ENCODE assay signal across 8 mouse cellular contexts in genomic region chr5:135877831-135878231, GRCm38 (mm10). TPM values are rescaled to one million over a fixed set of nuclear protein-coding genes. Genes with fewer than 3 reads are reported as not detected.
DNase-seq lines count a peak whose midpoint lies in the region; ATAC-seq and TF ChIP-seq lines count a peak whose summit lies in the region.

No protein-coding gene starts in this region.

- H3K4me3 ChIP-seq in testis, adult 2 months (ENCODE audit: control insufficient read depth, low read depth, low read length) = peak overlapping the region; percentile 55
- peak overlapping the region in 1 of 2 experiments; percentile 31; a peak in 3 of 4 replicates for H3K4me3 ChIP-seq in liver, embryonic 14.5 days (ENCODE audit: insufficient read depth in 1 of 2, low read depth in 2 of 2, low read length in 2 of 2)
- H3K4me3 ChIP-seq in neural tube, embryonic 11.5 days (ENCODE audit: low read depth, low read length) = peak overlapping the region; percentile 25

- no peaks in the 10 kb centered on the region for H3K36me3 ChIP-seq in testis, adult 2 months (ENCODE audit: control insufficient read depth, insufficient read depth, low read length)
- no peaks in the 10 kb centered on the region for H3K36me3 ChIP-seq in liver, embryonic 14.5 days (replicated peaks; ENCODE audit: control insufficient read depth, insufficient read depth, low read depth)
- H3K36me3 ChIP-seq in neural tube, embryonic 11.5 days (ENCODE audit: control insufficient read depth, insufficient read depth, low read length) = no peaks in the 10 kb centered on the region

- TF ChIP-seq CTCF in testis, adult 2 months (IDR thresholded peaks at IDR 0.05; ENCODE audit: control insufficient read depth, insufficient read depth, insufficient replicate concordance, low read depth, low read length) = peak; percentile 42; the same call in 1 of the 2 replicates
- peak; percentile 61 for TF ChIP-seq CTCF in liver, embryonic 14.5 days (IDR thresholded peaks at IDR 0.05; ENCODE audit: low read depth)

- peaks cover 11% of the 10 kb centered on the region for H3K4me1 ChIP-seq in testis, adult 2 months (ENCODE audit: control insufficient read depth, insufficient read depth, low read length)
- H3K4me1 ChIP-seq in liver, embryonic 14.5 days (replicated peaks; ENCODE audit: control insufficient read depth in 2 of 2, insufficient read depth in 2 of 2, low read length in 1 of 2) = peaks cover 0 to 5% of the 10 kb centered on the region in 2 experiments; a peak in 2 of 4 replicates
- no peaks in the 10 kb centered on the region for H3K4me1 ChIP-seq in neural tube, embryonic 11.5 days (ENCODE audit: control insufficient read depth, insufficient read depth, low read length)

- TF ChIP-seq POLR2A in testis, adult 2 months (IDR thresholded peaks at IDR 0.05; ENCODE audit: control insufficient read depth, low read depth, low read length) = no peak

- no peak for TF ChIP-seq EP300 in liver, embryonic 14.5 days (IDR thresholded peaks at IDR 0.05; ENCODE audit: low read depth)

- WGBS in liver, embryonic 14.5 days (ENCODE audit: insufficient replicate concordance) = 3% methylated on average over 16 of the region's 16 CpGs
- 2% methylated on average over 16 of the region's 16 CpGs for WGBS in neural tube, embryonic 11.5 days

- DNase-seq in testis, postnatal 14 days (ENCODE audit: low spot score) = no peak
- DNase-seq in cerebellum, adult 9-11 months = peak; percentile 60
- peak; percentile 46 for DNase-seq in gastrocnemius, postnatal 14 days
- DNase-seq in induced T-regulatory cell, adult 2 months (ENCODE audit: low read depth) = peak; percentile 81
- peak in 2 of 3 experiments; percentile 29 to 32 for DNase-seq in liver, embryonic 14.5 days (ENCODE audit: low read depth in 3 of 3, low spot score in 3 of 3)
- peak; percentile 71 for DNase-seq in neural tube, embryonic 11.5 days (ENCODE audit: low spot score)
- no peak for DNase-seq in frontal cortex, postnatal 36 days (ENCODE audit: low spot score in 2 of 2)

- intact Hi-C loops in gastrocnemius, postnatal 14 days (cut with DNase I; ENCODE audit: low total_unique reads) = no loop called here

- peak overlapping the region; percentile 30 for H3K4me2 ChIP-seq in liver, embryonic 14.5 days (ENCODE audit: low read depth)
- peak overlapping the region; percentile 45 for H3K4me2 ChIP-seq in neural tube, embryonic 11.5 days (ENCODE audit: low read depth)

- peak overlapping the region; percentile 52; the same call in 1 of the 2 replicates for H3K27ac ChIP-seq in testis, adult 2 months (ENCODE audit: control insufficient read depth, insufficient read depth, low read depth, low read length)
- no peak overlapping the region for H3K27ac ChIP-seq in liver, embryonic 14.5 days
- H3K27ac ChIP-seq in neural tube, embryonic 11.5 days (ENCODE audit: low read depth, low read length) = no peak overlapping the region

- no peaks in the 10 kb centered on the region for H3K9me3 ChIP-seq in liver, embryonic 14.5 days (ENCODE audit: control insufficient read depth, low read length)
- H3K9me3 ChIP-seq in neural tube, embryonic 11.5 days (ENCODE audit: control insufficient read depth, low read length) = no peaks in the 10 kb centered on the region

- no peak overlapping the region for H3K9ac ChIP-seq in liver, embryonic 14.5 days (replicated peaks)
- H3K9ac ChIP-seq in neural tube, embryonic 11.5 days (ENCODE audit: low read length) = 0 out of 2 replicates have a peak overlapping the region, but pooled peaks have one; percentile 14

- ATAC-seq in liver, embryonic 14.5 days (ENCODE audit: insufficient read depth) = no peak
- no peak for ATAC-seq in neural tube, embryonic 11.5 days (ENCODE audit: insufficient read depth, low FRiP score, low TSS enrichment)

- H3K27me3 ChIP-seq in testis, adult 2 months (ENCODE audit: control insufficient read depth, insufficient read depth, low read length) = no peaks in the 10 kb centered on the region
- peaks cover 4% of the 10 kb centered on the region; the same call in 1 of the 2 replicates for H3K27me3 ChIP-seq in liver, embryonic 14.5 days (ENCODE audit: control insufficient read depth, insufficient read depth, low read length)
- H3K27me3 ChIP-seq in neural tube, embryonic 11.5 days (ENCODE audit: control insufficient read depth, insufficient read depth, low read length) = peaks cover 3% of the 10 kb centered on the region; the same call in 1 of the 2 replicates

RNA-seq across cellular contexts. Expression of gene Hspb1, which starts 9.9 kb away (rescaled TPM):
- polyA plus RNA-seq in testis, adult 2 months (2012; rRNA removed) = 49.6 and 51.0 TPM in 2 replicates
- total RNA-seq in gastrocnemius, postnatal 14 days (2021) = 100 to 1,000 TPM; 257 to 459 TPM
- 1.7 and 1.9 TPM in 2 replicates for polyA plus RNA-seq in liver, embryonic 14.5 days (2012; rRNA removed)
- 1.7 and 1.8 TPM in 2 replicates for polyA plus RNA-seq in liver, embryonic 14.5 days (2014; fragmentation: Nextera tagmentation; extraction: Ambion mirVana)
- polyA plus RNA-seq in neural tube, embryonic 11.5 days (2014; fragmentation: Nextera tagmentation; extraction: Ambion mirVana) = 28.9 and 30.5 TPM in 2 replicates

RNA-seq across cellular contexts. Expression of gene Ywhag, which starts 56.6 kb away (rescaled TPM):
- 13.3 and 17.8 TPM in 2 replicates for polyA plus RNA-seq in testis, adult 2 months (2012; rRNA removed)
- 100 to 1,000 TPM; 305 to 325 TPM for total RNA-seq in gastrocnemius, postnatal 14 days (2021)
- polyA plus RNA-seq in liver, embryonic 14.5 days (2012; rRNA removed) = 21.7 and 25.9 TPM in 2 replicates
- 26.3 and 30.1 TPM in 2 replicates for polyA plus RNA-seq in liver, embryonic 14.5 days (2014; fragmentation: Nextera tagmentation; extraction: Ambion mirVana)
- 191 and 196 TPM in 2 replicates for polyA plus RNA-seq in neural tube, embryonic 11.5 days (2014; fragmentation: Nextera tagmentation; extraction: Ambion mirVana)

Comparison
In these comparisons a context has a peak if more than half of its experiments do, and no peak if none do; other contexts are left out.
1. DNase-seq: peak in cerebellum, adult 9-11 months (single experiment), gastrocnemius, postnatal 14 days (single experiment), induced T-regulatory cell, adult 2 months (single experiment), liver, embryonic 14.5 days (2 of 3) and neural tube, embryonic 11.5 days (single experiment); none in testis, postnatal 14 days (single experiment) and frontal cortex, postnatal 36 days (0 of 2).
2. RNA of gene Hspb1, which starts 9.9 kb away (polyA plus RNA-seq): 49.6 to 51.0 TPM in testis, adult 2 months and 28.9 to 30.5 TPM in neural tube, embryonic 11.5 days; 1.7 to 1.9 TPM in liver, embryonic 14.5 days; every median in the first group is over 10 times any median in the second.